Mouse (Mus musculus) stomach, postnatal 0 days (tissue): ENCODE measurements at regions not wholly inside any gene's neighbourhood (a gene's known extent, or its start where the extent isn't known, plus 50 kb on each side); places are given as distances from the start of the nearest gene placed in this dataset.

Source experiments
- CTCF ChIP-seq: IDR thresholded peaks from 2 replicates; pipeline ENCODE4 v1.5.1; 2016; ENCODE audit warnings: antibody characterized with exemption, low read depth, mild to moderate bottlenecking, moderate library complexity
- EP300 ChIP-seq: optimal IDR thresholded peaks from 2 replicates; pipeline ENCODE3; 2016; ENCODE audit warnings: antibody characterized with exemption

GRCm38 (mm10) chr11:63294476-63294875, 165.7 kb downstream of the Pmp22 start:
- no peak for TF ChIP-seq EP300
- no peak for TF ChIP-seq CTCF
